Mouse (Mus musculus) effector memory CD4-positive, alpha-beta T cell, adult 5 months (primary cell): ENCODE results near the gene Defb48. TPM values are rescaled to one million over a fixed set of nuclear protein-coding genes. Genes with fewer than 3 reads are reported as not detected.

Experiments
- polyA plus RNA-seq: library from polyadenylated mRNA; unstranded; fragments of 100-300 nt; shearing (Covaris generic); gene quantifications from one replicate; pipeline ENCODE4 v1.2.1, GENCODE M21; 2017

Defb48 gene
- polyA plus RNA-seq = not detected

DNA sequence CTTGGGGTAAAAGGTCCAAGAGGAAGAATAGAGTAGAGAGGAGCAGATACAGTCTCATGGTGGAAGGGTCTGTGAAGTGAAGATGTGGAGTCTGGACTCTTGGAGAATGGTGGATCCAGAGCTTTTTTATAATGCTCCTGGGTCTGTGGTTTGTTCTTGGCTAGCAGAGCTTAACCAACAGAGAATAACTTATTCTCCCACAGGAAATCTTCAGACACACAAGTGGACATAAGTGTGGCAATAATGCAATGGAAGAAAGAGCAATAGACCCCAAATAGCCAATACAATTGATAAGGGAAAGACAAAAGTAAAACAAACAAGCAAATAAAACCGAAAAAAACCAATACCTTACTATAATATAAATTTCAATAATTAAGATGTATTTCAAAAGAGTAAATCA is at the start of gene Defb48:
Gene Defb48 (minus strand): TSS at position 101 of the 400 bp plus-strand sequence.

DNA sequence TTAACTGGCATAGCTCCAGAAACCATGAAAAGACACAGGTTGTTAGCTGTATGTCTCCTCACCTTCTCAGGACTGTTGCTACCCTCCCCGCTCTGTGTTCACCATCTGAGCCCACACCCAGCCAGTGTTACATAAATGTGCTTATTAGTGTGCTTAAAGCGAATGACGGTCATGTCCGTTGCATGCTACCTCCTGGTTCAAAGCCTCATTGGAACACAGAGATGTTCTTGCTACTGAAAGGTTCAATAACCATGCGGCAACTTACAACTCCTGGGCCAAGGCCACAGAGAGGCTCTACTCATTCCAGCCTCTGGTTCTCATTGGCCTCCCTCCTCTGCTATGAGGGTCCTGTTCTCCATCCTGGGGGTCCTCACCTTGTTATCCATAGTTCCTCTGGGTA is 27.2 kb upstream of the Defb48 start, which contains the start of gene Defb43:
Gene Defb43 (plus strand): TSS at position 301 of the 400 bp plus-strand sequence.

DNA sequence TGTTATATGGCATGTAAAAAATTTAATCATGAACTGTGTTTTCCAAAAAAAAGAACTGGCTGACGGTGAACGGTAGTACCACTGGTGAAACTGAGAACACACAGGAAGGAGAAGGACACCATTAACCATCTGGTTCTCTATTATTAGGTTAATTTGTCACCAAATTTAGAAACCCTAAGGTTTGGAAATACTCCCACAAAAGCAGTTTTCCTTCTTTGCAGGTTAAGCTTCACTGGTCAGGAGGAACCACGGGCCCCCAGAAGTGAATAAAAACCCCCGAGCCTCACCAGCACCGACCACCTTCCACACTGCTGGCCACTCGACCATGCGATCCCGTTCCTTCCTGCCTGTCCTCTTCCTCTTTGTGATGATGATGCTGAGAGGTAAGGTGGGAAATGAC is 13.5 kb upstream of the Defb48 start, which contains the start of gene Defb47:
Gene Defb47 (plus strand): TSS at position 301 of the 400 bp plus-strand sequence.

Other genes with a start within 250 kb of the Defb48 start
- gene Ints6, start 223.3 kb downstream of the Defb48 start, polyA plus RNA-seq = 85.0 TPM
- 21.5 TPM for gene Wdfy2, start 146.8 kb downstream of the Defb48 start, polyA plus RNA-seq
- not detected for gene Defb47, start 13.6 kb upstream of the Defb48 start, polyA plus RNA-seq
- not detected for gene Defb43, start 27.3 kb upstream of the Defb48 start, polyA plus RNA-seq
- gene Defb42, start 62.5 kb upstream of the Defb48 start, polyA plus RNA-seq = not detected
- not detected for gene Defb30, start 65.5 kb upstream of the Defb48 start, polyA plus RNA-seq